Mouse (Mus musculus): Measurements from ENCODE around the gene Arid3b.

The Arid3b gene

DNA sequence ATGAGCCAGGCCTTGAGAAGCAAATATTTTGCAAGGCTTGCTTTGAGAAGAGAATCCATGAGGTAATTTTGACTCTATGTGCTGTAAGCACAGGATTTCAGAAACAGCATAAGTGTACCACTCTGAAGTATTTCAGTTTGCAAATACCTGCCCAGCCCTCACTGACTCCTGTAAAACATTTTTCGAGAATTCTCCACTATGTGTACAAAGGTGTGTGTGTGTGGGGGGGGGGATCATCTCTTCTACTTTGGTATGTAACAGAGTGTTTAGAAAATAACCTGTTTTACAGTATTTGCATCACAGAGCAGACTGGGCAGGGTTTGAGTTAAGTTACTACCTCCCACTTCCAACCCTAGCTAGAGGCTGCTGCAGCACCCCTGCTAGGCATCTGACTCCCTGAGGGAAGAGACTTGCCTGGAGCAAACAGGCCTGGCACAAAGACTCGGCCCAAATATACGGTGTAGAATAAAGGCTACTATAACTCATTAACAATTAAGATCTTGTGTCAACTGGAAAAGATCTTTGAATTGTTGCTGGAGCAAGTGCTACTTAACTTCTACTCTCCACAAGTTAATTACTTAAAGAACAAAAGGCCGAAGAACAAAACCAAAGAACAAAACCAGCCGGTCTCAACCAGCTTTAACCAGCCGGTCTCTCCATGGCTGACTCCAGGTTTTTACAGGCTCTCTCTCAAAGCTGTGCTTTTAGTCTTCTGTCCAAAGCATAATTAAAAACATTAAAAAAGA, 6.6 kb downstream of the Arid3b start:
- no peak for DNase-seq (ENCODE audit: low spot score)

DNA sequence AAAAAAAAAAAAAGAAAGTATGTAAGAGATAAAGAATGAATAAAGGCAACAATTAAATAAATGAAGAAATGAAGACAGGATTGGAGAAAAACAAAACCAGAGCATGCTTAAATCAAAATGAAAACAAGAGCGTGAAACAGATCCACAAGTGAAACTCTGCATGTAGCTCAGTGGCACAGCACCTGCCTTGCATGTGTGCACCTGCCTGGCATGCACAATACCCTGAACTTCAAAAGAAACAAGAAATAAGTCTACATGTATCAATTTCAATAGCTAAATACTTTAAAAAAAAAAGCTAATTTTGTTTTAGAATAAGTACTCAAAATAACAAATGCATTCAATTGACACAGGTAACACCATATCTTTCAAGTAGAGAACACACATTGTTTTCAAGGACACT, 13.2 kb downstream of the Arid3b start:
- DNase-seq (ENCODE audit: low spot score), result no peak

DNA sequence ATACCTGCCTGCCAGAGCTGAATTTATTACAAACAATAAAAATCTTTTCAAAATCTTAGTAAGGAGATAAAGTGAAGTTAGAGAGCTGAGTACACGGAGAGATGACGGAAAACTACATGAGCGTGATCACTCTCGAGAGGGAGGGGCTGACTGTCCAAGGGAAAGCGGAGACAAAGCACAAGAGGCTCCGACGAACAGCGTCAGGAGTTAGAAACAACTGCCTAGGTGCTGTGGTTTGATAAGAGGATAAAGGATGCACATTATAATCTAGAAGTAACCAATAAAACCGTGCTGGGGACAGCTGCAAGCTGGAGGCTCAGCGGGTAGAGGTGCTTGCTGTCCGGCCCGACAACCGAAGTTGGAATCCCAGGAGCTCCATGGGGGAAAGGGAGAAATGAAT, 13.8 kb downstream of the Arid3b start:
- DNase-seq (ENCODE audit: low spot score), result no peak

DNA sequence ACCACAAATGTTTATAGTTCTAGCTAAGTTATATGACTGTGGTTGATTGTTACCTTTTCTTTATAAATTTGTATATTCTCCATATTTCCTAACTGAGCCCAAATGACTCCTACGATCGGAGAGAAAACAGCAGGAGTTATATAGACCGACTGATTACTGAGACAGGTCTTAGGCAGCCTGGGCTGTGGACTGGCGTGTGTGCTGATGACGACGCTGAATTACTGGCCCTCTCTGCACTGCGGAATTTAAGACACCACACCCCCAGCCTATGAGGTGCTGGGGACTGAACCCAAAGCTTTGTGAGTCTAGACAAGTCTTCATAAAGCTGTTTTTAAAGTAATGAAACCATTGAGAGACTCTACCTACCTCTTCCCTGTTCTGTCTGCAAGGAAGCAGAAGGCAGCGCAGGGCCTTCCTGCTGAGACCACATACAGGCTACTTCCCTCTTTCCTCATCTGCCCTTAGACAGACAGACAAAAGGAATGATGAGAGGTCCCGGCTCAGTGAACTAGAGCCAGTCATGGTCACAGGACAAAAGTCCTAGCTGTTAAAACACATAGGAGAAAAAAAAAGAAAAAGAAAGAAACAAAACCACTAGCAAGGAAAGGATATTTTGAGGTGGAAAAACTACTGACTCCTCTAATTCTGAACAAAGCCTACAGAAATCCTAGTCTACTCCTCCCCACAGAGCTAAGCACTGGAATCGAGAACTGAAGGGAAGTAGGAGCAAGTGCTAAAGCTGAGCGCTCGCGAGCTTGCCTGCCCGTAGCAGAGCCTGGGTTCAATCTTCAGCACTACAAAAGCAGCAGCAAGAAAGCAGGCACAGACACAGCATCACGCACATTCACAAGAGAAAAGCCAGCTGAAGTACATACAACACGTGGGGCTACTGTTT, 16.2 kb downstream of the Arid3b start:
- no peak for DNase-seq (ENCODE audit: low spot score)

DNA sequence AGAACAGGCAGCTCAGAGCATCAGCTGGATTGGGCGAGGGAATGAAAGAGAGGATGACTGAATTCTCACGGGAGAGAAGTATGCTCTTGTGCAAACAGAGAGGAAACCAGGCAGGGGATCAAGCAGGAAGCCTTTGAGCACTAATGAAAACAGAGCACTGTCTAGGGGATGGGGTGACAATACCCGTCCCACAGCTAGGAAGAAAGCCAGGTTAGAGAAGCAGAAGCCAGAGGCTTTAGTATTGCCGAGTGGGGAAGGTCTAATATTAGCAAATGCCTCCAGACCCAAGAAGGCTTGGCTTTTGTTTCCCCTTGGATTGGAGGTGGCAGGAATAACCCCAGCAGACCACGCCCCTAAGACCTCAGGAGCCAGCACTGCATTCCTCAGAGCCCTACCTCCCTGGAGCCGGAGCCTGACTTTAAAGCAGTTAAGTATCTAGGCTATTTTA, 19.3 kb downstream of the Arid3b start:
- DNase-seq (ENCODE audit: low spot score), result no peak

DNA sequence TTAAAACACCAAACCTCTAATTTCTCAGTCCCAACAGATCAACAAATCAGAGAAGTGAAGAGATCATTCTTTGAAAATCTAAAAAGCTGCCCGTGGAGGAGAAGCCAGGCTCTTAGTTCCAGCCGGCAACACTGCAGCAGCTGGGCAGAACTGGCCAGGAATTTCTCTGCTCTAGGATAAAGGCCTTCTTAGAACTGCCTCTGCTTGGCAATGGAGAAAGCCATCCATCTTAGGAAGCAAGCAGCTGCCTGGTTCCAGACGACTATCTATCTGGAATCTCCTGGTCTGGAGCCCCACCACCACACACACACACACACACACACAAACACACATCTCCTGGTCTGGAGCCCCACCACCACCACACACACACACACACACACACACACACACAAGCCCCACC, 21.7 kb downstream of the Arid3b start:
- no peak for DNase-seq (ENCODE audit: low spot score)

DNA sequence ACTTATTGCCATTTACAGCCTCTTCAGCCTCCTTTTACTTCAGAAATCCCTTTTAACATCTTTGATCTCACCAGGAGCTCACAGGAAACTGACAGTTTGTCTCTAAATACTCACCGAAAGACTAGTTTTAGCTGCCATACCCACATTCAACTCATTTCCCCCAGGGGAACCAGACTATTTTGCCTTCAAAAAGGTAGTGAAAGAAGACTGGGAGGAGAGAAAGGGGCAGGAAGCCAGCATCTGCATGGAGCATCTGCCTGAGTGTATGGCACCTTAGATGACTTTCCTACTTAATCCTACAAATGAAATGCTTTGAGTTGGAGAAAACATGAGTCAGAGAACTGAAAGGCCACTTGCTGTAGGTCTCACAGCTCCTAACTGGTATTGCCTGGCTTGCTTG, 22.6 kb downstream of the Arid3b start:
- no peak for DNase-seq (ENCODE audit: low spot score)

DNA sequence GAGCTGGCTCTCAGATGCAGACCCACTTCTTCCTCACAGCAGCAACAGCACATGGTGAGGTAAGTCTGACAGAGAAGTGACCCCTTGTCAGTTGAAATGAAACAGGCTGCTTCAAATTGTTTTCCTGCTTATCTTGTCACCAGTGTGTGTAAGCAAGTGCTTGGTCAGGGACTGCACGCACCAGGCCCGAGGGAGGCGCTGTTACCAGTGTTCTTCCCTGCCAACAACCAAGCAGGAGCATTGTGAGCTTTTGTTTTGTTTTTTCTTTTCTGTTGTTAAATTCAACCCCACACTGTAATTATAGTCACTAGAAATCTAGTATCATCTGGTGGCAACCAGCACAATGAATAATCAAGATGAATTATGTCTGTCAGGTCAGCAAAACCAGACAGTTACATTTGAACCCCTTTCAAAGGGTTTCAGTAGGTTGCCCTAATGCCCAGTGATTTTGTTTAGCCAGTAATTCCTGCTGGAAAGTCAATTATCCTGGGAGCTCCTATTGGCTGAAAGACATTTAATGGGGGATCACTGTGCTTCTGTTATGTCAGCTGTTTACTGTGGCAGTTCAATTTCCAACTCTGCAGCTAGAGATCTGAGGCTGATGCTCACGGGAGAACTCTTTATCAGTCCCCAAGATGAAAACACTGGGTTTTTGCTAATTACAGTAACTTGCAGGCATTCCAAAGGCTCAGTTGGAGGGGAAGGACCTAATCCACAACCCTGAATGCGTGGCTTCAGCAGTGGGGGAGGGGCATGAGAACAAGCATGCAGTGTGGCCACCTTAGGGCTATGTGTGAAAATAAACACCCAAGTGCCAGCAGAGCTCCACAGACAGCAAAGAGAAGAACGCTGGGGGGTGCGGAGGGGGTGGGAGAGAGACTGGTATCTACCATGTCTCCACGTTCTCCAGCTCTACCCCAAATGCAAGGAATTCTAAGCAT, 24.5 kb downstream of the Arid3b start:
- no peak for DNase-seq (ENCODE audit: low spot score)

DNA sequence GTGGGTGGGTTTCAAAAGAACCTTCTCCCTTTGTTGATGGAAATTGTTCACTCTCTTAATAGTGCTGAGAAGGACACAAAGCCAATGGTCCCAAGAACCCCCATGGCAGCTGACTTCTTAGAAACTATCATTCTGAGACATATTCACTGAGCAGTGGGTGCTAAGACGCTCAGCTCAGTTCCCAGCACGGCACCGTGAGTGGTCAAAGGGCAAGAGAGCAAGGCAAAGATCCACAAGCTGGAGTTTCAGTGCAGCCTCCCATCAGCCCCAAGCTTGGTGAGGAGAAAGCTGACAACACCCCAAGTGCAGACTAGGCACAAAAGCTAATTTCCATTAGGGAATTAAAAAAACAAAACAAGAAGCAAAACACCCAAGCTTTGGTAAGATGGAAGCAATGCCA, 25.9 kb downstream of the Arid3b start:
- no peak for DNase-seq (ENCODE audit: low spot score)

DNA sequence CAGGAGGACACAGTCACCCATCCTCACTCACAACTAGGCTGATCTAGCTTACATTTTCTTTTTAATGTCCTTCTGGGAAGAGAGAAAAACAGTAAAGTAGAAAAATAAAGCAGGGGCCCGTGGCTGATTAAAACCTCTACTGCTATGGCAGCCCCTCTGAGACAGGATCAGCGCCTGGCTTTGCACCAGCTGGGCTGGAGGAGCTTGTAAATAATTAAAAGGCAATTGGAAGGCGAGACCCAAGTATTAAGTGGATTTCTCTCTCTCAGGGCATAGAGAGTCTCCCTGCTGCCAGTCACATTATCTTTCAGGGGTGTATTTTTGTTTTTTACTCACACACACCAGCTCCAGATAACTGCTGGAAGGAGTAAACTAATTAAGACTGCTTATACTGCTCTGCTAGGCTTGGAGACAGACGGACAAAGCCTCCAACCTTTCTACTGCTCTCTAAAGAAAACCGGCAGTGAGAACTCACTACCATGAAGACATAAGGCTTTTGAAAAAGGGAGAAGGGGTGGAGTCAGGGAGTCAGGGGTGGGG, 27.8 kb downstream of the Arid3b start:
- DNase-seq (ENCODE audit: low spot score), result no peak

DNA sequence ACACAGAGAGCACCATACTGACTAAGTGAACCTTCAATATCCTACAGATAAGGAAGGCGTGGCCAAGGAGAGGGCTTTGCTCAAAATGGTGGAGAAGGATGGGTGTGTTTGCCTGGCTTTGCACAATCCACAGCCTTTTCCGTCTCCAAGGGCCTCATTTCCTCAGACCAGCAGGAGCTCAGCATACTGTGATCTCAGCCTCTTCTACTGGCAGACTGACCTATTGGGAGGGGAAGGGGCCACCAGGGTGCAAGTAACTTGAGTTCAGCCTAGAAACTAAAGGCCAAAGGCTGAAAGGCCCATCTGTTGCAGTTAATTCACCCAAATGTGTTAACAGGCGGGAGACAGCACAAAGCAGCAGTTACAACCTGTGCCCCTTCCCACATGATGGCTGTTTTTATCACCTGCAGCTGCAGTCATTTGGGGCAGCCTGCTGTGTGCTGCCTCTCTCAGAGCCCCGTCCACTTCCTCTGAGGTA, 29.4 kb downstream of the Arid3b start:
- DNase-seq (ENCODE audit: low spot score), result no peak

DNA sequence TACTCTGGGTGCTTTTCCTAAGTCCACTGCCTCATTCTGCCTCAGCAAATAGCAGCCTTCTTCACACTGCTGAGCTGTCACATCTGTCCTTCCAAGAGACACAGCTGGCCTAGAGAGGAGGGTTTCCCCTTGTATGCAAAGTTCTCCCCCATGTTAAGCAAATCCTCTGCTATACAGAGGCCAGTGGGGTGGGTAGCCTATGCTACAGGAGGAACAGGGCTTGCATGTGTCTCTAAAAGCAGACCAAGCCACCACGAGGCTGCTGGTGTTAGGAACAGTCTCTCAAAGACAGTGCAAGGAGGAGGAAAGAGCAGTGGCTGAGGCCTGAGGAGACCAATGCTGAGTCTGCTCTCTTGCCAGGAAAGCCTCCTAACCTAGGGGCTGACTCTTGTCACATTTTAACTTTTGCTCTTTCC, 30.5 kb downstream of the Arid3b start:
- DNase-seq (ENCODE audit: low spot score), result no peak

DNA sequence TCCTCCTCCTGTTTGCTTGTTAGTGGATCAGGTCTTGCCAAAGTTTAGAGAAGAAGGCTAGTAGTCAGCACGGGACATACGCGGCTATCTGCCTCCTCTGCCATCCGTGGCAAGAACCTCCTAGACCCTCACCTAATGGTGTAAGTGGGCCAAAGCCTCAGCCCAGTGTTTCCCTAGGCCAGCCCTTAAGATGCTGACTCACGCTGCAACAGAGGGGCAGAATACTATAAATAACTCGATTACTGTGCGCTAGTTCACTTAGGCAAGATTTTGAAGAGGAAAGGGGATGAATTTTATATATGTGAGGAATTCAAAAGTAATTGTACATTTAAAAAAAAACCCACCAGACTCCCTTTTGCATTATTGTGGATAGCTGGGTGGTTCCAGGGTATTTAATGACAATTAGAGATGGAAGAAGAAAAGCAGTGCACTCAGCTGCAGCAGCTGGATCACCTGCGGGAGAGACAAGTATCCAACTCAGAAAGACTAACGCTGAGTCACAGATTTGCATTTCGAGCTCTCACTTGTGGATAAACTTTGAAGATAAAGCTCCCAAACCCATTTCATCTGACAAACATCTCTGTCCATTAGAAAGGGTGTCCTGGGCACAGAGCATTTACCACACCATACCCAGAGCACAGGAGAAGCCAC, 31.4 kb downstream of the Arid3b start:
- DNase-seq (ENCODE audit: low spot score), result no peak

DNA sequence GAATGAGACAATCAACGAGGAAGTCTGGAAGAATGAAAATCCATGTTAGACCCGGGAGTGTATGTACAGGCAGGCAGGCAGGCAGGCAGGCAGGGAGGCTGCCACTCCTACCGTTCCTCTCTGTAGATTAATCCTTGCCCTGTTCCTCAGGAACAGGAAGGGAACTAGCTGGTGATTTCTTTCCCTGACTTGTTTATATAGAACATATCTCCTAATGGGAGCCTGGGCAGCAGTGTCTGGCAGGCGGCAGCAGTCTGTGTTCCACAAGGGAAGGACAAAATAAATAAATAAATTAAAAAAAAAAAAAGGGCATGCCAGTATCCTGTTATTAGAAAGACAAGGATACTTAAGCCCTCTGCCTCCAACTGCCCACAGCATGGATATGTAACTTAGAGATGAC, 32.8 kb downstream of the Arid3b start:
- DNase-seq (ENCODE audit: low spot score), result no peak

DNA sequence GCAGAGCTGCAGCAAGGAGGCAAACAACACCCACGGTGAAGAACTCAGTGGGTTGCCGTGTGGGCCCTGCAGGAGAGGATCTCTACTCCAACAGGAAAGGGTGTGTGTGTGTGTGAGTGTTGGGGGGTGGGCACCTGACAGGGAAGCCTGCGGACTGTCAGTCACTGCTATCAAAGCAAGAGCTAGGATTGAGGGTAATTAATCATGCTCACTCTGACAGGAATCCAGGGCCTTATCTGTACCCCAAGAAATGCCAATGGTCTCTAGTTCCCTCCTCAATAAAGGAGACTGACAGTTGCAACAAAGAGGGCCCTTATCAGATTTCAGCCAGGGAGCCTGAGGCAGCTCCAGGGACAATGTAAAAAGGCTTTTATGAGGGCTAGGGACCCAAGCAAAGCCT, 33.5 kb downstream of the Arid3b start:
- no peak for DNase-seq (ENCODE audit: low spot score)

DNA sequence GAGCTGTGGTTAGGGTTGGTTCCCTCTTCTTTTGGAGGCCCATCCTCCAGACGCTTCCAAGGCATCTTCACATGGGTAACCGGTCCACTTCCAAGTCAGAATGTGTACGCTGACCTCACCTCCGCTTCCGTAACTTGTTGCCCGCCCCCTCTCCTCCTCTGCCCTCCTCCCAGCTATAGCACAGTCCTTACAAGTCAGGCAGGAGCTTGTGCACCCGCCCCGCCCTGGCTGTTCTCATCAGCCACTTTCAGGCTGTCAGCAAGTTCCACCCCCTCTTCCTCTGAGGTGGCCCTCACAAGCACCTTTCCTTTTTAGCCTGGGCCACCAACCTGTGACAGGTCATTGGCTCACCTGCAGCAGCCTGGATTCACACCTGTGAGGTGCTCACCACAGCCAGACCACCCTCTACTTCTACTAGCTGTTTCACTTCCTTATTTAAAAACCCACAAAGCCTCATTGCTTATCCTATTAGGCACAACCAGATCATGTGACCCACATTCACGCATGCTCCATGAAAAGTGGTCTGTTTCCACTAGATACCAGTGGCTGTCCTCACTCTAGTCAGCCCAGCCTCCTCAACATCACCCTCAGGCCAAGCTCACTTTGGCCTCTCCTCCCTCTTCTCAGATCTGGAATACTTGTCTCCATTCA, 36.1 kb downstream of the Arid3b start:
- DNase-seq (ENCODE audit: low spot score), result no peak

DNA sequence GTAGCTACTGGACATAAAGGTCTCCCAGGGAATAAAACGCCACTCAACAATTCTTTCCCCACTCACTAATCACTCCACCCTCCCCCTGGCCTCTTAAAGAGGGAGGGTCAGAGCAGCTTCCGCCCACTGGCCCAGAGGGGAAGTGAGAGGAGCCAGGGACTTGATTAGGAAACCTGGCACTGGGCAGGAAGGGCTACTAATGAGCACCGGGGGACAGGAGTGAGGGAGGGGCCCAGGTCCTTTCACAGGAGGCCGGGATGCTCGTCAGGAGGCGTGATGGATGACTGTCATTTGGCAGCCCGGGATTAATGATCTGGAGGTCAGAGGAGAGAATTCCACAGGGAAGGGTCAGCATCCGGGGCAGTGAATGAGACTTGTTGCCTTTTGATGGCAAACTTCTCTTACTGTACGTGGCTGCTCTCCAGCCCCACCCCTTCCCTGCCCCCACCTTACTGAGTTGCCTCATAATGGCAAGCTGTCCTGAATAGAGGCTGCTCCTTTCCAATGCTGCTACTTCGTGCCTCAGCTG, 37.8 kb downstream of the Arid3b start:
- no peak for DNase-seq (ENCODE audit: low spot score)

DNA sequence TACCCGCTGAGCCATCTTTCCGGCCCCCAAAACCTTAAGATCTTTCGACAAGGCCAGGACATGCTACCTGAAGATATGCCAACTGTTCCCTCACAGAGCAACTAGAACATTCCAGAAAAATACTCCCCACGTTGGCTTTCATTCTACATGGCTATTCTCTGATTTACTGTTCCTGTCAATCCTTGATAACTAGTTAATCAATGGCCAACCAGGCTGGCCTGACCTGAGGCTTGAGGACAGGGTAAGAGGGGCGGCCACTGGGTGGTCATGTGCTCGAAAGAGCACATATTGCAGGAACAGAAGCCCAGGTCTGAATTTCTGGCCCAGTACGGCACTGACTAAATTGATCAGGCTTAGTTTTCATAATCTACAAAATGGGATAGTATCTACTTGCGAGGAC, 39.1 kb downstream of the Arid3b start:
- DNase-seq (ENCODE audit: low spot score), result no peak

DNA sequence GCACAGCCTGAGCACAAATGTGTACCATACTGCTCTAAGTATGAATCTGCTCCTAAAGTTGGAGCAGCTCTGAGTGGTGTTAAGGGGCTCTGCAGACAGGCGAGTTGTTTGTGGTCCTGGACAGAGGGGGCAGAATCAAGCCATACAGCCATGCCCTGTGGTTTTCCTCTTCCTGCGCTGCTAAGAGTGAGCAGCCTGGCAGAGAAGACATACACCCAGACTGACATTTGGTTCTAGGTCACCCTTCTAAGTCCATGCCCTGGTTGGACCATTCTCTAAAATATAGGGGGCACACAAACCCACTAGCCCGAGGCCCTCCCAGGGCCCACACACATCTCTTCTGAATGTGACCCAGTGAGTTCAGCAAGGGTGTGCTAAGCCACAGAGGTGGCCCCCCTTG, 46.9 kb downstream of the Arid3b start:
- DNase-seq (ENCODE audit: low spot score), result no peak

DNA sequence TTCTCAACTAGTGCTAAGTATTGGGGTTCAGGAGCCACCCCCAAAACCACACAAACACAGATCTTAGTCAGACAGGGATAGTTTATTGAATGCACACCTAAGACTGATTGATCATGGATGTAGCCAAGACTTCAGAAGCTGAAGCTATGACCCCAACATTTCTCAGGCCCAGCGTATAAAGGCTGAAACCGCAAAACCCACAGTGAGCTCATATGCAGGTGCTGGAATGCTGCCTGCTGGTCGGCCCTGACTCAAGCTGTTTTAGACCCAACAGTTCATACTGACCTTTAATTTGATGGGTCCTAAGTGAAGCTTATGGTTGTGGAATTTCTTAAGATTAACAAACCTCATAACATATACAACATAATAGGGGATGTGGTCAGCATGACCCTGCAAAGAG, 53.9 kb downstream of the Arid3b start:
- DNase-seq (ENCODE audit: low spot score), result no peak

DNA sequence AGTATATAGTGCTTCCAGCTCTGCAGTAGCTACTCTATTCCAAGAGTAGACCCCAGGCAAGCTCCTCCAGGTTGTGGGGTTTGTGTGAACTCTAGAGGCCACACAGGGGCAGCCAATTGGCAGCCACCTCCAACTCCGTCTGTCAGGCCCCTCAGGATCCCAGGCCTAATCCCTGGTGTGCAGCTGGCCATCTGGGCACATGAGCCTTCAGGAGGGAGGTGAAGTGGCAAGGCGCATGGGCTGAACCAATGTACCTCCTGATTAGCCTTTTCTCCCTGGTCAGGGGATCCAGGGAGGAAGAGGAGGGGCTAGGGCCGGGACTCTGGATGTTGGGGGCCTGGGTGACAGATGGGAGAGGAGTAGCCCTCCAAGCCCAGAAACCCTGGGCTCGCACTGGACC, 60.9 kb downstream of the Arid3b start:
- DNase-seq (ENCODE audit: low spot score), result no peak

Data from left cerebral cortex, adult 11 months (tissue).